ENCODE assay signal across 1 mouse cellular context in genomic region chr12:36013216-36013910, GRCm38 (mm10).
A peak's percentile ranks its signal among the peaks of the same experiment; 100 is the strongest.
TF ChIP-seq lines count a peak whose summit lies in the region.

No protein-coding gene starts in this region.

TF ChIP-seq in CH12.LX, 34 proteins besides CTCF, POLR2A, EP300 and RAD21:
- TF ChIP-seq MYC (IDR thresholded peaks at IDR 0.05; ENCODE audit: low read depth, low read length) (no peak), TCF12 (IDR thresholded peaks at IDR 0.05; ENCODE audit: low read depth, low read length) (0 out of 2 replicates have a peak, but pooled peaks have one; percentile 20), TBP (conservative IDR thresholded peaks at IDR 0.05; ENCODE audit: low read depth, low read length) (no peak)
